Mouse (Mus musculus) stomach, embryonic 15.5 days (tissue): Measurements from ENCODE around the gene Lingo2. TPM values are rescaled to one million over a fixed set of nuclear protein-coding genes. Genes with fewer than 3 reads are reported as not detected.

Experiments used
- ATAC-seq: fragments of 200-750 bp; cut with Nextera tagmentation; 2 replicates; pipeline ENCODE4 v1.8.0; 2017; ENCODE audit warnings: low read depth, moderate number of reproducible peaks, moderate TSS enrichment; ENCODE audit not compliant: insufficient read depth, low FRiP score
- H3K27ac ChIP-seq: fragments of 300-500 bp; sonication (generic); 2 replicates; pipeline ENCODE4 v1.5.1; 2015; ENCODE audit warnings: mild to moderate bottlenecking, inconsistent platforms
- H3K27me3 ChIP-seq: fragments of 300-500 bp; sonication (generic); replicated peaks from 2 replicates; pipeline ENCODE4 v1.6.1; 2015; ENCODE audit warnings: inconsistent platforms
- H3K36me3 ChIP-seq: fragments of 300-500 bp; sonication (generic); 2 replicates; pipeline ENCODE4 v1.6.1; 2015; ENCODE audit warnings: inconsistent platforms
- H3K4me1 ChIP-seq: fragments of 300-500 bp; sonication (generic); 2 replicates; pipeline ENCODE4 v1.6.1; 2015; ENCODE audit warnings: inconsistent platforms
- H3K4me2 ChIP-seq: fragments of 300-500 bp; sonication (generic); 2 replicates; pipeline ENCODE4 v1.6.1; 2015; ENCODE audit warnings: mild to moderate bottlenecking, inconsistent platforms
- H3K4me3 ChIP-seq: fragments of 300-500 bp; sonication (generic); replicated peaks from 2 replicates; pipeline ENCODE4 v1.5.1; 2015; ENCODE audit warnings: inconsistent platforms
- H3K9ac ChIP-seq: fragments of 300-500 bp; sonication (generic); 2 replicates; pipeline ENCODE4 v1.6.1; 2015; ENCODE audit warnings: inconsistent platforms
- H3K9me3 ChIP-seq: fragments of 300-500 bp; sonication (generic); 2 replicates; pipeline ENCODE4 v1.6.1; 2016; ENCODE audit warnings: inconsistent platforms
- WGBS: fragments of 180-500 bp; shearing (Covaris S2); methylation state at CpG from one replicate; pipeline ENCODE4 v1.1.7; 2015; 5-methylcytosine and 5-hydroxymethylcytosine counted together
- polyA plus RNA-seq: library from polyadenylated mRNA; unstranded; fragments of >200 nt; fragmentation: Nextera tagmentation; extraction: Ambion mirVana; gene quantifications from 2 replicates; pipeline ENCODE4 v1.2.1, GENCODE M21; 2015

The Lingo2 gene
- polyA plus RNA-seq, 1 experiment from 2014 or later = 0.46 TPM

DNA sequence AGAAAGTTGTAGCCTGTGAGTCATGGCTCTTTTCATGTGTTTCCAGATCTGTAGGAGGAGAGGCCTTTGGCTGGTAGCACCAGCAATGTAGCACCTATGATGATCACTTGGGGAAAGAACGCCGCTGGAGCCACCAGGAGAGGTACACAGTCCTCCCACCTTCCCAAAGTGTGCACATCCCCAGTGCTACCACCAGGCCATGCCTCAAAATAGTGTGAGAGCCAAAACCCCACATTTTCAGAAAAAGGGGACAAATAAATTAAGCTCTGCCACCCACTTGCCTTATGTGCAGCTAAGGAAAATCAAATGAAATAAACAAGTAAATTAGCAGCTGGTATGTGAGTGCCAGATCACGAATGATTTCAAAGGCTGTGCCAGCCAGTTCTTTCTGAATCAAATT is 911.2 kb downstream of the Lingo2 start:
- Histone ChIP-seq H3K9me3 (no peaks in the 10 kb centered on the region), H3K4me1 (no peaks in the 10 kb centered on the region), H3K36me3 (no peaks in the 10 kb centered on the region), H3K27ac (no peak overlapping the region), H3K4me2 (no peak overlapping the region), H3K4me3 (no peak overlapping the region), H3K27me3 (no peaks in the 10 kb centered on the region), H3K9ac (no peak overlapping the region)
- no peak for ATAC-seq
- 80% methylated on average over 3 of the region's 3 CpGs for WGBS

DNA sequence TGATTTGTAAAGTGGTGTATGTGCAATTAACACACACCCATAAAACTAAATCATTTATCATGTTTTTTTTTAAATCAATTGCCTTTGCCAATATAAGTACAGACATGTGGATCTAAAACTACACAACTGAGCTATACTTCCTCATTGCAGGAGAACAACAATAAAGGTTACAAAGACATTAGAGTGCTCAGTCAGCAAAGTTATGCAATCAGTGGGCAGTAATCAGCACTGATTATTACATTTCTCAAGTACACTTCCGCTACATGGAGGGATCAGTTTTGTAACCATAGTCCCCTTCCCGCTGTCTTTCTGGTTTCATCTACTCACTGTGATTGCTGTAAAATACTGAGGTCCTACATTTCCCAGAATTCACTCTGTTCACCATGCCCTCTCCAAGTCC is 912.8 kb downstream of the Lingo2 start:
- H3K36me3 ChIP-seq = no peaks in the 10 kb centered on the region
- H3K9ac ChIP-seq = no peak overlapping the region
- H3K27me3 ChIP-seq = no peaks in the 10 kb centered on the region
- no peak overlapping the region for H3K4me2 ChIP-seq
- H3K4me1 ChIP-seq = no peaks in the 10 kb centered on the region
- WGBS = 93% methylated on average over 2 of the region's 2 CpGs
- no peaks in the 10 kb centered on the region for H3K9me3 ChIP-seq
- no peak for ATAC-seq
- no peak overlapping the region for H3K4me3 ChIP-seq
- H3K27ac ChIP-seq = no peak overlapping the region

DNA sequence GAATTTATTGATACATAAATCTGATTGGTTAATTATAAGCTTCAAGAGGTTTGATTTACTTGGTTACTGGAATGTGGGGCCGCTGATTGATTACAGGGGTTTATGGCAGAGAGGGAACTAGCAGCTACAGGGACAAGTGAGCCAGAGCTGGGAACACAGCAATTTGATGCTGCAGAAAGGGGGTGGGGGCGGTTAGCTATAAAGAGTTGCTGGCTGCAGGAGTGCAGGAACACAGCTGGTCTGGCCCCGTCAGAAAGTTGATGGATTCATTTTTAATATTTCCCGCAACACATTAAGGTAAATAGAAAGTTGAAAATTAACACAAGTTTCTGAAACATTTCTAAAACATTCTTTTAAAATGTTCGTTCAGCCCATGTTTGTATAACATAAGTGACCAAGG is 919.5 kb downstream of the Lingo2 start:
- Histone ChIP-seq H3K27ac (no peak overlapping the region), H3K9ac (no peak overlapping the region), H3K4me3 (no peak overlapping the region), H3K4me1 (no peaks in the 10 kb centered on the region), H3K9me3 (no peaks in the 10 kb centered on the region), H3K27me3 (no peaks in the 10 kb centered on the region), H3K36me3 (no peaks in the 10 kb centered on the region), H3K4me2 (no peak overlapping the region)
- ATAC-seq = peak; percentile 72; the same call in 1 of the 2 replicates
- 34% methylated on average over 5 of the region's 5 CpGs for WGBS

DNA sequence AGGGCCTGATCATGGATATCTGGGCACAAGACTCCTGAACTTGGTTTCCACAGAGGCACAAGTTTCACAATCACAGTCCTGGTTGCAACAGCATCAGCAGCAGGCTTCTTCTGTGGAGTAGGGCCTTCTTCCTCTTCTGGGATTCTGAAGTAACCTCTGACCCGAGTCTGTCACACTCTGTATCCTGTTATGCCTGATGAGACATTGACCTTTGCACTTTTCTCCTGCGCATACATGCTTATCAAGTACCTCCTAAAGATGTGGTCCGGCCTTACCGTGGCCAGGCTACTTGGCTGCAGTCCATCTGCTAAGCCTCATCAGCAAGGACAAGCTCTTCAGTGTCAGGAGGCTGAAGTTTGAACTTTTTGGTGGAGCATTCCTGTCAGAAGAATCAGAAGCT is 937.4 kb downstream of the Lingo2 start:
- no peak overlapping the region for H3K4me2 ChIP-seq
- ATAC-seq = no peak
- H3K36me3 ChIP-seq = no peaks in the 10 kb centered on the region
- H3K9me3 ChIP-seq = no peaks in the 10 kb centered on the region
- H3K4me1 ChIP-seq = no peaks in the 10 kb centered on the region
- no peak overlapping the region for H3K27ac ChIP-seq
- no peaks in the 10 kb centered on the region for H3K27me3 ChIP-seq
- H3K9ac ChIP-seq = no peak overlapping the region
- 47% methylated on average over 4 of the region's 4 CpGs for WGBS
- H3K4me3 ChIP-seq = no peak overlapping the region

DNA sequence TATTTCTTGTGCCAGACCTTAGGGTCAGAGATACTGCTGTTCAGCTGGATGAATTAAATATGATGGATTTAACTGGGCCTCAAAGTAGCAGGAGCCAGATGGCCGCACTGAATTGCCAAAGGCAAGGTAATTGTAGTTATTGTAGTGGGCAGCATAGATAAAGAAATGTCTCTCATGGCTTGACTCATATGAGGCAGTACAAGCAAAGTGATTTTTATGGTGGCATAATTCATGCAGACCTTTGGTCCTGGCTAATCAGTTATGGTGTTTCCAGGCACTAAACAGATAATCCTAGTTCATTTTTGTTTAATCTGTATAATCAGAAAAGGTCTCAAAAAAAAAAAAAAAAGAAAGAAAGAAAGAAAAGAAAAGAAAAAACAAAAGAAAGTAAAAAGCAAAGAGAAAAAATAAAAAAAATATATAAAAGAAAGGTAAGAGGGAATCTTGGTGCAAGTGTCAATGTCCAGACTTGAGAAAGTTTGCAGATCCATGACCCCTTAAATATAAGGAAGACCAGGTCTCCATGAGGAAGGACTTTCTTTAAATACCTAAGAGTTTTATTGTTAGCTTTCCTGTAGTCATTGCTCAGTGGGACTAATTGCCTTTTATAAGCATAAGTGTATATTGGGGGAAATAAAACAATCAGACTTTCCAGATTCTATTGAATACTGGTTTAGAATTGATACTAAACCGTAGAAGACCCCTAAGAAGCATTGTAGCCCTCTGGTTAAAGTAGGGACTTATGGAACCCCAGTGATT is 959.4 kb downstream of the Lingo2 start:
- 73% methylated on average over 2 of the region's 2 CpGs for WGBS
- H3K9ac ChIP-seq = no peak overlapping the region
- H3K4me2 ChIP-seq = no peak overlapping the region
- ATAC-seq = no peak
- no peaks in the 10 kb centered on the region for H3K27me3 ChIP-seq
- no peak overlapping the region for H3K4me3 ChIP-seq
- H3K27ac ChIP-seq = no peak overlapping the region
- no peaks in the 10 kb centered on the region for H3K9me3 ChIP-seq
- H3K36me3 ChIP-seq = no peaks in the 10 kb centered on the region
- no peaks in the 10 kb centered on the region for H3K4me1 ChIP-seq

DNA sequence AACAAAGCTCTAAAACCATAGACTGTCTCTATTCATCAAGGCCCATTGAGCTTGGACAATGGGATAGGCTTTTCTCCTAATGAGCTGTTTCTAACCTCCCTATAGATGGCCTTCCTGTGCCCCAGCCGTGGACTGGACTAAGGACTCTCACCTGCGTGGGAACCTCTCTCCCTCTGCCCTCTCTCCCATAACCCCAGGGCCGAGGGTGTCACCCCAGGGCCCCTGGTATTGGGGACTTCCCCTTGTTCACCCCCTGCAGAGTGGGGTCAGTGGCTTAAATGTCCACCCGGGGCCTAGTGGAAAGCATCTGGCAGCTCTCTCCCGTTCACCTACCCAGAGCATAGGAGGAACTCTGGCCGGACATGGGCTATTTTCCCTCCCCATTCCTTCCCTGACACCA is 965.5 kb downstream of the Lingo2 start:
- Histone ChIP-seq H3K4me1 (no peaks in the 10 kb centered on the region), H3K9me3 (no peaks in the 10 kb centered on the region), H3K27me3 (no peaks in the 10 kb centered on the region), H3K9ac (no peak overlapping the region), H3K4me2 (no peak overlapping the region), H3K27ac (no peak overlapping the region), H3K4me3 (no peak overlapping the region), H3K36me3 (no peaks in the 10 kb centered on the region)
- 85% methylated on average over 6 of the region's 6 CpGs for WGBS
- no peak for ATAC-seq

DNA sequence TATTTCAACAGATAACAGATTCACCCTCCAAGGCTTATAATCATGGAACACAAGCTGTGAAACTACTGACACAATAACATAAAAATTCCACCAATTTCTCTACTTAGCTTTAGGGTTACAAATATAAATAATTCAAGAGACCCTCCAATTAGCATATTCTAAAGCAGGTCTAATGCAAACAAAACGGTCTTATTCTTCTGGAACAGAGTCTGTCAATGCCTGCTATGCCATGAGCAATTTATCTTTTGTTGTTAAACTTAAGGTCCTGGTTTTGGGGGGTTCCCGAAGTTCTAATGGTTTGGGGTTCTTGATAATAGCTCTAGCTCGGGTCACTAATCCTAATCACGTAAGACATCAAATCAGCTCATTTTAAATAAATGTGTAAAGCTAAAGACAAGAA is 988.0 kb downstream of the Lingo2 start:
- no peak overlapping the region for H3K4me2 ChIP-seq
- H3K4me3 ChIP-seq = no peak overlapping the region
- no peak overlapping the region for H3K27ac ChIP-seq
- ATAC-seq = no peak
- H3K9ac ChIP-seq = no peak overlapping the region
- 75% methylated on average over 4 of the region's 4 CpGs for WGBS
- H3K36me3 ChIP-seq = no peaks in the 10 kb centered on the region
- no peaks in the 10 kb centered on the region for H3K9me3 ChIP-seq
- H3K27me3 ChIP-seq = no peaks in the 10 kb centered on the region
- H3K4me1 ChIP-seq = no peaks in the 10 kb centered on the region

DNA sequence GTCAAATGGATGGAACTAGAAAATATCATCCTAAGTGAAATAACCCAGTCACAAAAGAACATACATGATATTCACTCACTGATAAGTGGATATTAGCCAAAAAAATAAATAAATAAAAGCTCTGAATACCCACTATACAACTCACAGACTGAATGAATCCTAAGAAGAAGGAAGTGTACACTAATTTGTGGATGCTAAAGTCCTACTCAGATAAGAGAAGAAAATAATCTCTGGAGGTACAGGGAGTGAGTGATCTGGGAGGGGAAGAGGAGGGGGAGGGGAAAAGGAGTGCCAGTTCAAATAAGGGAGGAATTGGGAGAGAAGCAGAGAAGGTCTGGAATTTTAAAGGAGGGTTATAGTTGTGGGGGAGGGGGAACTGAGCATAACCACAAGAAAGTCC is 999.7 kb downstream of the Lingo2 start:
- Histone ChIP-seq H3K27ac (no peak overlapping the region), H3K9me3 (no peaks in the 10 kb centered on the region), H3K4me1 (no peaks in the 10 kb centered on the region), H3K4me2 (no peak overlapping the region), H3K36me3 (no peaks in the 10 kb centered on the region), H3K4me3 (no peak overlapping the region), H3K27me3 (no peaks in the 10 kb centered on the region), H3K9ac (no peak overlapping the region)
- ATAC-seq = no peak

DNA sequence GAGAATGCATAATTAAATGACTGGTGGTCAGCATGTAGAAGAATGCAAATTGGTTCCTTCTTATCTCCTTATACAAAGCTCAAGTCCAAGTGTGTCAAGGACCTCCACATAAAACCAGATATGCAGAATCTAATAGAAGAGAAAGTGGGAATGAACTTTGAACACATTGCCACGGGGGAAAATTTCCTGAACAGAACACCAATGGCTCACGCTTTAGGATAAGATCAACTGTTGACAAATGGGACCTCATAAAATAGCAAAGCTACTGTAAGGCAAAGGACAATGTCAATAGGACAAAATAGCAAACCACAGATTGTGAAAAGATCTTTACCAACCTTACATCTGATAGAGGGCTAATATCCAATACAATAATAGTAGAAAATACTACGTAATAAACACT is 1000.3 kb downstream of the Lingo2 start:
- 78% methylated on average over 3 of the region's 3 CpGs for WGBS
- no peaks in the 10 kb centered on the region for H3K4me1 ChIP-seq
- no peak overlapping the region for H3K9ac ChIP-seq
- H3K9me3 ChIP-seq = no peaks in the 10 kb centered on the region
- no peaks in the 10 kb centered on the region for H3K27me3 ChIP-seq
- no peak for ATAC-seq
- no peak overlapping the region for H3K4me3 ChIP-seq
- H3K27ac ChIP-seq = no peak overlapping the region
- H3K36me3 ChIP-seq = no peaks in the 10 kb centered on the region
- H3K4me2 ChIP-seq = no peak overlapping the region

DNA sequence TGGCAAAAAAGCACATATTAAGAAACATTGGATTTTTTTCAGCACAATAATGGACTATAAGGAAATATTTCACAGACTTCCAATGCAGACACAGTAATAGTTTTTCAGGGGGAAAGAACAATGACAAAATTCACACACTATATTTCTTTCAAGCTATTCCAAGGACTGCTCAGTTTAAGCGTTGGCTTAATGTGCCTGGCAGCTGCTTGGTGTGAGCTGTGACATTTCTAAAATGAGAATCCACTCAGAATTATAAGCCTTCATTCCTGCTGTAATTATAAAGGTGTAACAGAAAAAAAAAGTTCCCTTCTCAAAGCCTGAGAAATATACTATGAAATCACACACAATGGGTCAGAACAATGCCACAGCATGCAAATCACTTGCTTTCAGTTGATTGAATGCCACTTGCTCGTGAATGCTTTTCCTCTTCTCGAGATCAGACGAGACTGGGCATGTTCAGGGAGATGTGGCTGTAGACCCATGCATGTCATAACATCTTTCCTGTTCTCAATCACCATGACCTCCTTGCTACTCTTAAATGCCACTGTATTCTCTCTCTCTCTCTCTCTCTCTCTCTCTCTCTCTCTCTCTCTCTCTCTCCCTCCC is 1017.4 kb downstream of the Lingo2 start:
- Histone ChIP-seq H3K9me3 (no peaks in the 10 kb centered on the region), H3K4me1 (no peaks in the 10 kb centered on the region), H3K36me3 (no peaks in the 10 kb centered on the region), H3K9ac (no peak overlapping the region), H3K27me3 (no peaks in the 10 kb centered on the region), H3K4me3 (no peak overlapping the region), H3K4me2 (no peak overlapping the region), H3K27ac (no peak overlapping the region)
- no peak for ATAC-seq
- 54% methylated on average over 4 of the region's 4 CpGs for WGBS

DNA sequence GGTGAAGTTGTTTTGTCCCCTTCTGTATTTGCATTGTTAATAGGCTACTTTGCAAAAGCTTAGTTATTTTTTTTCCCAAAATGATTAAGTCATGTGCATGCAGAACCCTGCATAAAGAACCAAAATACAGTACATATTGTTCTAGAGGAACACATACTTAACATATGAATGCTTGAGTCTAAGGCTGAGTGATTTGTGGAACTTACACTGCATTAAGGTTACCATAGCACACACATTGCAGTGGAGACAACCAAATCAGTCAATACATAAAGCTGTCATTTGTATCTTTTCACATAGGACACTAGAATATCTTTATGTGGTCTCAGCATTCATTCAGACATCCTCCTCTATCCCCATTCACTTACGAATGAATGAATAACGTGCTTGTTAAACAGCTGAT is 1023.8 kb downstream of the Lingo2 start:
- no peaks in the 10 kb centered on the region for H3K36me3 ChIP-seq
- no peak overlapping the region for H3K4me3 ChIP-seq
- no peak overlapping the region for H3K27ac ChIP-seq
- H3K4me2 ChIP-seq = no peak overlapping the region
- 77% methylated on average over 2 of the region's 2 CpGs for WGBS
- no peak for ATAC-seq
- H3K9me3 ChIP-seq = no peaks in the 10 kb centered on the region
- no peaks in the 10 kb centered on the region for H3K4me1 ChIP-seq
- H3K9ac ChIP-seq = no peak overlapping the region
- H3K27me3 ChIP-seq = no peaks in the 10 kb centered on the region

DNA sequence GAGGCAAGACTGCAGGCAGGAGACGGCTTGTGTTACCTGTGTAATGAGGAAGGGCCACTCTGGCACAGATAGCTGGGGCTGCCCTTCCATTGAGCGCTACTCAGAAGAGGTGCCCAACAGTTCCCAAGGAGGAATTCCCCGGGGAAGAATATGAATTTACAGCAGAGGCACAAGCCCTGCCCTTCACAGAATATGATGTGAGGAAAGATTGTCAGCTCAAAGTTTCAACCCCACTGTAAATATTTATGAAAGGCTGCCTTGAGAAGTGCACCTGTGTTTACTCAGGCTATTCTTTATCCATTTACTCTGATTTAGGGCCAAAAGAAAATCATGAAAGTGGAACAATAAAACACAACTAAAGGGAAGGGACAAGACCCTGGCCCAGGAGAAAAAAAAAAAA is 1034.1 kb downstream of the Lingo2 start:
- Histone ChIP-seq H3K9me3 (no peaks in the 10 kb centered on the region), H3K4me2 (no peak overlapping the region), H3K27ac (no peak overlapping the region), H3K36me3 (no peaks in the 10 kb centered on the region), H3K27me3 (no peaks in the 10 kb centered on the region), H3K4me3 (no peak overlapping the region), H3K9ac (no peak overlapping the region), H3K4me1 (no peaks in the 10 kb centered on the region)
- WGBS = 41% methylated on average over 3 of the region's 3 CpGs
- peak; percentile 63; the same call in 1 of the 2 replicates for ATAC-seq
